Mouse (Mus musculus): ENCODE measurements at regions not wholly inside any gene's neighbourhood (a gene's known extent, or its start where the extent isn't known, plus 50 kb on each side); places are given as distances from the start of the nearest gene placed in this dataset.

- H3K79me2 ChIP-seq (ENCODE audit: control insufficient read depth, insufficient read depth) = no peaks in the 10 kb centered on the region
- no peaks in the 10 kb centered on the region for H3K36me3 ChIP-seq (ENCODE audit: control insufficient read depth, insufficient read depth)
- H3K27me3 ChIP-seq (ENCODE audit: control insufficient read depth, insufficient read depth, insufficient read length) = no peaks in the 10 kb centered on the region
- no peaks in the 10 kb centered on the region for H3K79me3 ChIP-seq (ENCODE audit: low read depth)
- no peak overlapping the region for H3K4me3 ChIP-seq (ENCODE audit: insufficient read depth, poor library complexity, severe bottlenecking)
- H3ac ChIP-seq (ENCODE audit: control insufficient read depth, insufficient read length, low read depth) = no peak overlapping the region
- TF ChIP-seq CTCF (IDR thresholded peaks at IDR 0.05; ENCODE audit: control insufficient read depth, insufficient read depth, insufficient read length) (no peak), USF1 (IDR thresholded peaks at IDR 0.05; ENCODE audit: low read depth) (no peak), MYOG (IDR thresholded peaks at IDR 0.05; ENCODE audit: control insufficient read depth, extremely low read depth, insufficient read length) (no peak), CEBPB (IDR thresholded peaks at IDR 0.05; ENCODE audit: low read depth) (no peak), MYOD1 (IDR thresholded peaks at IDR 0.05; ENCODE audit: control insufficient read depth, insufficient read length, low read depth) (no peak), MAX (IDR thresholded peaks at IDR 0.05) (no peak), FOSL1 (IDR thresholded peaks at IDR 0.05; ENCODE audit: insufficient read depth, low read length, poor library complexity, severe bottlenecking) (no peak)
Observed at GRCm38 (mm10) chr12:106515257-106515788, 505.3 kb downstream of the Vrk1 start.

- no peaks in the 10 kb centered on the region for H3K79me3 ChIP-seq (ENCODE audit: low read depth)
- no peaks in the 10 kb centered on the region for H3K79me2 ChIP-seq (ENCODE audit: control insufficient read depth, insufficient read depth)
- no peak overlapping the region for H3ac ChIP-seq (ENCODE audit: control insufficient read depth, insufficient read length, low read depth)
- H3K27me3 ChIP-seq (ENCODE audit: control insufficient read depth, insufficient read depth, insufficient read length) = no peaks in the 10 kb centered on the region
- H3K4me3 ChIP-seq (ENCODE audit: insufficient read depth, poor library complexity, severe bottlenecking) = no peak overlapping the region
- no peaks in the 10 kb centered on the region for H3K36me3 ChIP-seq (ENCODE audit: control insufficient read depth, insufficient read depth)
- TF ChIP-seq MAX (IDR thresholded peaks at IDR 0.05) (no peak), USF1 (IDR thresholded peaks at IDR 0.05; ENCODE audit: low read depth) (no peak), MYOG (IDR thresholded peaks at IDR 0.05; ENCODE audit: control insufficient read depth, extremely low read depth, insufficient read length) (no peak), CEBPB (IDR thresholded peaks at IDR 0.05; ENCODE audit: low read depth) (no peak), FOSL1 (IDR thresholded peaks at IDR 0.05; ENCODE audit: insufficient read depth, low read length, poor library complexity, severe bottlenecking) (no peak), MYOD1 (IDR thresholded peaks at IDR 0.05; ENCODE audit: control insufficient read depth, insufficient read length, low read depth) (no peak), CTCF (IDR thresholded peaks at IDR 0.05; ENCODE audit: control insufficient read depth, insufficient read depth, insufficient read length) (no peak)
Observed at GRCm38 (mm10) chr12:106519141-106519540, 509.1 kb downstream of the Vrk1 start.

GRCm38 (mm10) chr12:106524411-106524810, 514.4 kb downstream of the Vrk1 start:
- Histone ChIP-seq H3K27me3 (ENCODE audit: control insufficient read depth, insufficient read depth, insufficient read length) (no peaks in the 10 kb centered on the region), H3K36me3 (ENCODE audit: control insufficient read depth, insufficient read depth) (no peaks in the 10 kb centered on the region), H3K4me3 (ENCODE audit: insufficient read depth, poor library complexity, severe bottlenecking) (no peak overlapping the region), H3K79me3 (ENCODE audit: low read depth) (no peaks in the 10 kb centered on the region), H3K79me2 (ENCODE audit: control insufficient read depth, insufficient read depth) (no peaks in the 10 kb centered on the region), H3ac (ENCODE audit: control insufficient read depth, insufficient read length, low read depth) (no peak overlapping the region)
- TF ChIP-seq MYOD1 (IDR thresholded peaks at IDR 0.05; ENCODE audit: control insufficient read depth, insufficient read length, low read depth) (no peak), CTCF (IDR thresholded peaks at IDR 0.05; ENCODE audit: control insufficient read depth, insufficient read depth, insufficient read length) (no peak), FOSL1 (IDR thresholded peaks at IDR 0.05; ENCODE audit: insufficient read depth, low read length, poor library complexity, severe bottlenecking) (no peak), USF1 (IDR thresholded peaks at IDR 0.05; ENCODE audit: low read depth) (no peak), MAX (IDR thresholded peaks at IDR 0.05) (no peak), MYOG (IDR thresholded peaks at IDR 0.05; ENCODE audit: control insufficient read depth, extremely low read depth, insufficient read length) (no peak), CEBPB (IDR thresholded peaks at IDR 0.05; ENCODE audit: low read depth) (no peak)

GRCm38 (mm10) chr12:106527116-106527515, 517.1 kb downstream of the Vrk1 start:
- Histone ChIP-seq H3K27me3 (ENCODE audit: control insufficient read depth, insufficient read depth, insufficient read length) (no peaks in the 10 kb centered on the region), H3K79me2 (ENCODE audit: control insufficient read depth, insufficient read depth) (no peaks in the 10 kb centered on the region), H3ac (ENCODE audit: control insufficient read depth, insufficient read length, low read depth) (no peak overlapping the region), H3K4me3 (ENCODE audit: insufficient read depth, poor library complexity, severe bottlenecking) (no peak overlapping the region), H3K79me3 (ENCODE audit: low read depth) (no peaks in the 10 kb centered on the region), H3K36me3 (ENCODE audit: control insufficient read depth, insufficient read depth) (no peaks in the 10 kb centered on the region)
- TF ChIP-seq MYOG (IDR thresholded peaks at IDR 0.05; ENCODE audit: control insufficient read depth, extremely low read depth, insufficient read length) (no peak), CEBPB (IDR thresholded peaks at IDR 0.05; ENCODE audit: low read depth) (no peak), MYOD1 (IDR thresholded peaks at IDR 0.05; ENCODE audit: control insufficient read depth, insufficient read length, low read depth) (no peak), MAX (IDR thresholded peaks at IDR 0.05) (no peak), FOSL1 (IDR thresholded peaks at IDR 0.05; ENCODE audit: insufficient read depth, low read length, poor library complexity, severe bottlenecking) (no peak)

GRCm38 (mm10) chr12:106527699-106528434, 517.8 kb downstream of the Vrk1 start:
- H3K4me3 ChIP-seq (ENCODE audit: insufficient read depth, poor library complexity, severe bottlenecking) = no peak overlapping the region
- no peaks in the 10 kb centered on the region for H3K36me3 ChIP-seq (ENCODE audit: control insufficient read depth, insufficient read depth)
- TF ChIP-seq USF1 (IDR thresholded peaks at IDR 0.05; ENCODE audit: low read depth) (no peak), MYOD1 (IDR thresholded peaks at IDR 0.05; ENCODE audit: control insufficient read depth, insufficient read length, low read depth) (no peak), MYOG (IDR thresholded peaks at IDR 0.05; ENCODE audit: control insufficient read depth, extremely low read depth, insufficient read length) (no peak), CEBPB (IDR thresholded peaks at IDR 0.05; ENCODE audit: low read depth) (no peak)
- no peaks in the 10 kb centered on the region for H3K79me3 ChIP-seq (ENCODE audit: low read depth)
- H3K79me2 ChIP-seq (ENCODE audit: control insufficient read depth, insufficient read depth) = no peaks in the 10 kb centered on the region
- no peak overlapping the region for H3ac ChIP-seq (ENCODE audit: control insufficient read depth, insufficient read length, low read depth)
- H3K27me3 ChIP-seq (ENCODE audit: control insufficient read depth, insufficient read depth, insufficient read length) = no peaks in the 10 kb centered on the region
